Mouse (Mus musculus) CH12.LX (cell line): ENCODE measurements around the gene Rplp2. TPM values are rescaled to one million over a fixed set of nuclear protein-coding genes. Genes with fewer than 3 reads are reported as not detected.

Experiments
- DNase-seq: peaks from one replicate; pipeline ENCODE4 v3.0.0-alpha.2; 2013; ENCODE audit errors: extremely low read depth
- H3K27ac ChIP-seq: 2 replicates; pipeline ENCODE4 v1.5.1; 2012; ENCODE audit warnings: low read depth, mild to moderate bottlenecking, control low read depth, moderate library complexity; ENCODE audit not compliant: insufficient read depth
- H3K27me3 ChIP-seq: replicated peaks from 2 replicates; pipeline ENCODE3; 2012; ENCODE audit warnings: inconsistent platforms
- H3K36me3 ChIP-seq, 2 experiments: replicated peaks in 1 of 2; 2 replicates each; pipeline versions ENCODE3 to v1.6.1; 2012; ENCODE audit warnings: inconsistent platforms in 1 of 2, low read length in 1 of 2, mild to moderate bottlenecking in 1 of 2, mixed read lengths in 1 of 2, moderate library complexity in 1 of 2; ENCODE audit not compliant: control insufficient read depth in 1 of 2, insufficient read depth in 1 of 2
- H3K4me1 ChIP-seq, 2 experiments: 2 replicates each; pipeline ENCODE4 v1.6.1; 2012; ENCODE audit warnings: inconsistent platforms in 1 of 2, moderate library complexity in 1 of 2; ENCODE audit not compliant: insufficient read depth in 2 of 2, control insufficient read depth in 1 of 2
- H3K4me2 ChIP-seq: 2 replicates; pipeline ENCODE4 v1.6.1; 2012; ENCODE audit warnings: low read depth, mild to moderate bottlenecking, control low read depth; ENCODE audit not compliant: poor library complexity, insufficient read depth, severe bottlenecking
- H3K4me3 ChIP-seq, 3 experiments: fragments of 150-350 bp in 1 of 3; sonication (generic) in 1 of 3; replicated peaks in 1 of 3; 2 replicates each; pipeline versions ENCODE3 to v1.5.1; 2011 to 2012; ENCODE audit warnings: low read depth in 2 of 3, low read length in 2 of 3, mild to moderate bottlenecking in 2 of 3, moderate library complexity in 2 of 3, control low read depth in 1 of 3, improper control_type of control experiment in 1 of 3, inconsistent platforms in 1 of 3, mixed read lengths in 1 of 3; ENCODE audit not compliant: poor library complexity in 1 of 3
- H3K79me2 ChIP-seq: replicated peaks from 2 replicates; pipeline ENCODE4 v1.6.1; 2012; ENCODE audit warnings: mild to moderate bottlenecking, moderate library complexity; ENCODE audit not compliant: control insufficient read depth, poor library complexity, insufficient read depth, severe bottlenecking; ENCODE audit errors: extremely low read depth
- H3K9ac ChIP-seq: 2 replicates; pipeline ENCODE4 v1.6.1; 2012; ENCODE audit warnings: low read depth, mild to moderate bottlenecking, control low read depth, moderate library complexity; ENCODE audit not compliant: insufficient read depth
- H3K9me3 ChIP-seq: replicated peaks from 2 replicates; pipeline ENCODE3; 2012; ENCODE audit warnings: low read length, inconsistent platforms, mixed read lengths
- BHLHE40 ChIP-seq: IDR thresholded peaks from 2 replicates; pipeline ENCODE4 v1.6.1; 2011; ENCODE audit warnings: mild to moderate bottlenecking, low read depth, low read length, improper control_type of control experiment
- E2F4 ChIP-seq: IDR thresholded peaks from 2 replicates; pipeline ENCODE4 v1.6.1; 2011; ENCODE audit warnings: low read depth, low read length, improper control_type of control experiment; ENCODE audit not compliant: insufficient replicate concordance
- ELF1 ChIP-seq: IDR thresholded peaks from 2 replicates; pipeline ENCODE4 v1.6.1; 2014; ENCODE audit warnings: low read depth, mild to moderate bottlenecking, inconsistent platforms, low read length, improper control_type of control experiment
- EP300 ChIP-seq: IDR thresholded peaks from 2 replicates; pipeline ENCODE4 v1.6.1; 2011; ENCODE audit warnings: low read length, improper control_type of control experiment
- ETS1 ChIP-seq: conservative IDR thresholded peaks from 2 replicates; pipeline ENCODE4 v1.6.1; 2012; ENCODE audit warnings: low read depth, mild to moderate bottlenecking, inconsistent platforms, low read length, improper control_type of control experiment, moderate library complexity
- HCFC1 ChIP-seq: IDR thresholded peaks from 2 replicates; pipeline ENCODE4 v1.6.1; 2012; ENCODE audit warnings: low read depth, mild to moderate bottlenecking, inconsistent platforms, low read length, improper control_type of control experiment
- JUN ChIP-seq: IDR thresholded peaks from 2 replicates; pipeline ENCODE4 v1.6.1; 2011; ENCODE audit warnings: low read depth, mild to moderate bottlenecking, low read length, improper control_type of control experiment, moderate library complexity; ENCODE audit not compliant: insufficient read depth
- KAT2A ChIP-seq: IDR thresholded peaks from 2 replicates; pipeline ENCODE4 v1.6.1; 2012; ENCODE audit warnings: low read length, improper control_type of control experiment, inconsistent platforms; ENCODE audit not compliant: insufficient replicate concordance
- MAFK ChIP-seq: IDR thresholded peaks from 2 replicates; pipeline ENCODE4 v1.6.1; 2011; ENCODE audit warnings: low read length, improper control_type of control experiment; ENCODE audit not compliant: insufficient replicate concordance
- MAX ChIP-seq: IDR thresholded peaks from 2 replicates; pipeline ENCODE4 v1.6.1; 2011; ENCODE audit warnings: low read length, improper control_type of control experiment
- MAZ ChIP-seq: IDR thresholded peaks from 2 replicates; pipeline ENCODE4 v1.6.1; 2012; ENCODE audit warnings: low read depth, mild to moderate bottlenecking, inconsistent platforms, low read length, improper control_type of control experiment, moderate library complexity
- MEF2A ChIP-seq: IDR thresholded peaks from 2 replicates; pipeline ENCODE4 v1.6.1; 2014; ENCODE audit warnings: low read depth, mild to moderate bottlenecking, inconsistent platforms, low read length, improper control_type of control experiment, borderline replicate concordance
- MXI1 ChIP-seq: IDR thresholded peaks from 2 replicates; pipeline ENCODE4 v1.6.1; 2011; ENCODE audit warnings: mild to moderate bottlenecking, low read depth, low read length, improper control_type of control experiment
- MYC ChIP-seq: IDR thresholded peaks from 2 replicates; pipeline ENCODE4 v1.6.1; 2011; ENCODE audit warnings: low read depth, mild to moderate bottlenecking, improper control_type of control experiment, low read length
- NELFE ChIP-seq: IDR thresholded peaks from 2 replicates; pipeline ENCODE4 v1.6.1; 2011; ENCODE audit warnings: low read depth, low read length, improper control_type of control experiment
- NRF1 ChIP-seq: IDR thresholded peaks from 2 replicates; pipeline ENCODE4 v1.6.1; 2014; ENCODE audit warnings: low read depth, mild to moderate bottlenecking, inconsistent platforms, low read length, improper control_type of control experiment, moderate library complexity
- PAX5 ChIP-seq: IDR thresholded peaks from 2 replicates; pipeline ENCODE4 v1.6.1; 2012; ENCODE audit warnings: low read length, inconsistent platforms, mixed read lengths
- POLR2A ChIP-seq: IDR thresholded peaks from 2 replicates; pipeline ENCODE4 v1.6.1; 2011; ENCODE audit warnings: low read depth, mild to moderate bottlenecking, improper control_type of control experiment, low read length
- POLR2AphosphoS2 ChIP-seq: IDR thresholded peaks from 2 replicates; pipeline ENCODE4 v1.6.1; 2011; ENCODE audit warnings: low read depth, low read length, improper control_type of control experiment
- SIN3A ChIP-seq: IDR thresholded peaks from 2 replicates; pipeline ENCODE4 v1.6.1; 2012; ENCODE audit warnings: low read length, improper control_type of control experiment, inconsistent platforms
- TBP ChIP-seq: conservative IDR thresholded peaks from 2 replicates; pipeline ENCODE4 v1.6.1; 2011; ENCODE audit warnings: low read depth, low read length, improper control_type of control experiment
- TCF12 ChIP-seq: IDR thresholded peaks from 2 replicates; pipeline ENCODE4 v1.6.1; 2014; ENCODE audit warnings: low read depth, mild to moderate bottlenecking, inconsistent platforms, low read length, improper control_type of control experiment
- ZC3H11A ChIP-seq: IDR thresholded peaks from 2 replicates; pipeline ENCODE4 v1.6.1; 2012; ENCODE audit warnings: low read depth, mild to moderate bottlenecking, inconsistent platforms, low read length, improper control_type of control experiment
- ZMIZ1 ChIP-seq: IDR thresholded peaks from 2 replicates; pipeline ENCODE4 v1.6.1; 2012; ENCODE audit warnings: low read depth, mild to moderate bottlenecking, inconsistent platforms, low read length, improper control_type of control experiment
- dilution Hi-C: fragments of 300-500 bp; cut with MboI; formaldehyde crosslinking; loops from 2 replicates; pipeline ENCODE4 v1.14.3; 2020; ENCODE audit warnings: low sequenced_read_pairs; ENCODE audit not compliant: extremely low pct_unique_long_range_greater_than_20kb, extremely low pct_ligation_motif_present
- in situ Hi-C: fragments of 300-500 bp; cut with MboI; formaldehyde crosslinking; loops from 3 replicates; pipeline ENCODE4 v1.14.3; 2019; ENCODE audit warnings: low sequenced_read_pairs, low pct_ligation_motif_present, low pct_unique_long_range_greater_than_20kb, mixed read lengths
- polyA plus RNA-seq: library from polyadenylated mRNA; unstranded; fragments of >175 nt; gene quantifications from 2 replicates; pipeline ENCODE4 v1.2.1, GENCODE M21; 2012; ENCODE audit warnings: low read depth; ENCODE audit not compliant: insufficient read length
- total RNA-seq, 2 experiments: library from RNA; depleted of rRNA; stranded (reverse); fragments of 300-350 nt in 1 of 2; fragments of >200 nt in 1 of 2; gene quantifications; 2 replicates each; pipeline ENCODE4 v1.2.3; 2012 to 2014

Gene Rplp2
- total and polyA plus RNA-seq, 3 experiments, result 791 to 3,416 (median 2,025) TPM

- no peaks in the 10 kb centered on the region for H3K9me3 ChIP-seq
- peaks cover 7 to 37% of the 10 kb centered on the region in 2 experiments for H3K4me1 ChIP-seq
- no peaks in the 10 kb centered on the region for H3K27me3 ChIP-seq
- H3K27ac ChIP-seq, result no peak within 1 kb of the TSS
- no peak for TF ChIP-seq MYC
- TF ChIP-seq TBP, result 0 out of 2 replicates have a peak, but pooled peaks have one; percentile 31
- TF ChIP-seq KAT2A, result no peak
- peak; percentile 89 for TF ChIP-seq NRF1
- TF ChIP-seq MEF2A, result peak; percentile 23
- peak; percentile 94 for TF ChIP-seq ELF1
- TF ChIP-seq MXI1, result peak; percentile 80
- TF ChIP-seq SIN3A, result peak; percentile 86
- TF ChIP-seq MAZ, result peak; percentile 93; the same call in 1 of the 2 replicates
- no peak for TF ChIP-seq PAX5
- TF ChIP-seq MAX, result peak; percentile 32
- peak; percentile 87 for TF ChIP-seq POLR2A
- TF ChIP-seq MAFK, result no peak
- peak; percentile 91 for TF ChIP-seq ZMIZ1
- peak; percentile 72; the same call in 1 of the 2 replicates for TF ChIP-seq TCF12
- TF ChIP-seq HCFC1, result peak; percentile 69
- TF ChIP-seq EP300, result no peak
- TF ChIP-seq POLR2AphosphoS2, result 0 out of 2 replicates have a peak, but pooled peaks have one; percentile 64
- peak; percentile 87 for TF ChIP-seq NELFE
- dilution Hi-C loops, result no loop called here
- H3K36me3 ChIP-seq, result peaks cover 19 to 30% of the 10 kb centered on the region in 2 experiments
- peak within 1 kb of the TSS; percentile 81 for H3K4me2 ChIP-seq
- H3K4me3 ChIP-seq, result peak within 1 kb of the TSS; percentile 72 to 89 (median 82)
- H3K9ac ChIP-seq, result peak within 1 kb of the TSS; percentile 75
- peak; percentile 99 for DNase-seq
- in situ Hi-C loops, result loop anchor here (5.0 kb wide), 1 partner anchor 38 kb away; no protein-coding TSS in a partner anchor
- no peaks in the 10 kb centered on the region for H3K79me2 ChIP-seq
Observed at GRCm38 (mm10) chr7:141413809-141414584, 33.2 kb upstream of the Rplp2 start, which contains the start of gene Gatd1. Gene Gatd1 (minus strand): TSS chr7:141414136.

- Histone ChIP-seq H3K27ac (no peak overlapping the region), H3K9me3 (no peaks in the 10 kb centered on the region), H3K9ac (no peak overlapping the region), H3K4me2 (no peak overlapping the region)
- in situ Hi-C loops, result no loop called here
- no peak for TF ChIP-seq NELFE
- no peak for TF ChIP-seq MAZ
- no peak for TF ChIP-seq MAX
- TF ChIP-seq BHLHE40, result no peak
- TF ChIP-seq E2F4, result no peak
- no peak for TF ChIP-seq ZMIZ1
- no peak for TF ChIP-seq JUN
- TF ChIP-seq ZC3H11A, result no peak
- no peak for TF ChIP-seq ETS1
- TF ChIP-seq, all 38 proteins: peak for 0
- H3K4me3 ChIP-seq, result no peak overlapping the region
- H3K4me1 ChIP-seq, result peaks cover 3 to 35% of the 10 kb centered on the region in 2 experiments; a peak in 2 of 4 replicates
- peaks cover 0 to 8% of the 10 kb centered on the region in 2 experiments for H3K36me3 ChIP-seq
- H3K27me3 ChIP-seq, result no peaks in the 10 kb centered on the region
- no peaks in the 10 kb centered on the region for H3K79me2 ChIP-seq
- DNase-seq, result no peak
- dilution Hi-C loops, result no loop called here
Observed at GRCm38 (mm10) chr7:141416144-141416841, 30.9 kb upstream of the Rplp2 start.
